Mouse (Mus musculus) myocyte (in vitro differentiated cells): ENCODE data around the gene Myo1g.

Experiments used
- CEBPB ChIP-seq: IDR thresholded peaks from 2 replicates; pipeline ENCODE4 v1.6.1; 2011; ENCODE audit warnings: mild to moderate bottlenecking, moderate library complexity; ENCODE audit not compliant: poor library complexity, insufficient read depth, severe bottlenecking
- MAX ChIP-seq: IDR thresholded peaks from one replicate; pipeline ENCODE4 v1.6.1; 2011; ENCODE audit warnings: low read depth, mild to moderate bottlenecking, control low read depth
- MYOD1 ChIP-seq, 3 experiments: IDR thresholded peaks; one replicate each; pipeline ENCODE4 v1.6.1; 2011; ENCODE audit warnings: control low read depth in 2 of 3, low read depth in 2 of 3, mild to moderate bottlenecking in 2 of 3, moderate library complexity in 1 of 3; ENCODE audit not compliant: insufficient read length in 2 of 3, control insufficient read depth in 1 of 3
- MYOG ChIP-seq, 3 experiments: IDR thresholded peaks; one replicate each; pipeline ENCODE4 v1.6.1; 2011; ENCODE audit warnings: control low read depth in 2 of 3, low read depth in 2 of 3, mild to moderate bottlenecking in 2 of 3; ENCODE audit not compliant: insufficient read length in 2 of 3, control insufficient read depth in 1 of 3, insufficient read depth in 1 of 3
- POLR2A ChIP-seq: IDR thresholded peaks from one replicate; pipeline ENCODE4 v1.6.1; 2011; ENCODE audit warnings: low read depth, mild to moderate bottlenecking, control low read depth, moderate library complexity; ENCODE audit not compliant: insufficient read length
- POLR2AphosphoS2 ChIP-seq: IDR thresholded peaks from one replicate; pipeline ENCODE4 v1.6.1; 2011; ENCODE audit warnings: low read depth, control low read depth; ENCODE audit not compliant: insufficient read length
- TCF12 ChIP-seq: IDR thresholded peaks from one replicate; pipeline ENCODE4 v1.6.1; 2011; ENCODE audit warnings: mild to moderate bottlenecking, control low read depth; ENCODE audit not compliant: poor library complexity, insufficient read depth, severe bottlenecking
- USF1 ChIP-seq: IDR thresholded peaks from one replicate; pipeline ENCODE4 v1.6.1; 2011; ENCODE audit warnings: low read depth, mild to moderate bottlenecking, control low read depth, moderate library complexity

GRCm38 (mm10) chr11:6523662-6524088 is 2.9 kb upstream of the Myo1g start:
- peak; percentile 21 for TF ChIP-seq POLR2A
- TF ChIP-seq TCF12: no peak
- TF ChIP-seq POLR2AphosphoS2: no peak
- TF ChIP-seq MAX: no peak
- TF ChIP-seq CEBPB: no peak
- no peak for TF ChIP-seq MYOG (IDR thresholded peaks at IDR 0.05; ENCODE audit: control insufficient read depth in 1 of 3, insufficient read depth in 1 of 3, insufficient read length in 2 of 3, low read depth in 2 of 3)
- no peak for TF ChIP-seq MYOD1 (IDR thresholded peaks at IDR 0.05; ENCODE audit: control insufficient read depth in 1 of 3, insufficient read length in 2 of 3, low read depth in 2 of 3)
- TF ChIP-seq USF1: no peak
